Mouse (Mus musculus): ENCODE data around the gene Rnf185. TPM values are rescaled to one million over a fixed set of nuclear protein-coding genes. Genes with fewer than 3 reads are reported as not detected.

Gene Rnf185
- total RNA-seq, 4 experiments from 2014 or later: 26.4 to 31.9 (median 30.0) TPM

DNA sequence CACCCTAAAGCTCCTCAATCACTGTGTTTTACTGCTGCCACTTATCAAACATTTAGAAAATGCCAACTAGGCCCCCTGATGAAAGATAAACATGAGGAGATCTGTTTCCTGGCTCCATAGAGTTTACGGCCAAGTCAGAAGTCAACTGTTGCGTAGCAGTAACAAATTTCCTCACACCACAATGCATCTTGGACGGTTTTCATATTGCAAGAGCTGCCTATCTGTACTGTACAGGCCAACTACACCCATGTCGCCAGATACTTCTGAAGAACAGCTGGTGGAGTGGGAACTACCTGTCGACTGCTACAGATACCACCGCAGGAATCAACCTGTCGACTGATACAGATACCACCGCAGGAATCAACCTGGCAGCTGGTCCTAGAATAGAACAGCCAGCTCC, 7.3 kb downstream of the Rnf185 start:
- DNase-seq (ENCODE audit: low spot score in 2 of 2): no peak

DNA sequence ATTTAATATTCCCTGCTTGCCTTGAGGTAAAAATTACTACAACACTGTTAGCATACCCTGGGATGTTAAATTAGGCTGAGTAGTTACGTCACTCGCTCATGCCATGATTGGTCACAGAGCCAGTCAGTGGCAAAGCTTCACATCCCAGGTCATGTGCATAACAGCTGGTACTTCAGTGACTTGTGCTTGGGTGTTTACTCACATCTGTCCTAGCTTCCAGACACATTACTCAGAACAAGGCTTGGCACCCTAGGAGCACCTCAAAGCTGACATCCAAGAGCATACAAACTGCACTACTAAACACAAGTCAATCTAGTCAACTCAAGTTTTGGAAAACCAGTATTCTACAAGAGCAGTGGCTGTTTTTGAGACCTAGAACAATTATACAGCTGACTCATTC, 9.1 kb downstream of the Rnf185 start:
- no peak for DNase-seq (ENCODE audit: low spot score in 2 of 2)

GRCm38 (mm10) chr11:3442677-3443076, 9.5 kb downstream of the Rnf185 start:
- no peak for DNase-seq (ENCODE audit: low spot score in 2 of 2)

DNA sequence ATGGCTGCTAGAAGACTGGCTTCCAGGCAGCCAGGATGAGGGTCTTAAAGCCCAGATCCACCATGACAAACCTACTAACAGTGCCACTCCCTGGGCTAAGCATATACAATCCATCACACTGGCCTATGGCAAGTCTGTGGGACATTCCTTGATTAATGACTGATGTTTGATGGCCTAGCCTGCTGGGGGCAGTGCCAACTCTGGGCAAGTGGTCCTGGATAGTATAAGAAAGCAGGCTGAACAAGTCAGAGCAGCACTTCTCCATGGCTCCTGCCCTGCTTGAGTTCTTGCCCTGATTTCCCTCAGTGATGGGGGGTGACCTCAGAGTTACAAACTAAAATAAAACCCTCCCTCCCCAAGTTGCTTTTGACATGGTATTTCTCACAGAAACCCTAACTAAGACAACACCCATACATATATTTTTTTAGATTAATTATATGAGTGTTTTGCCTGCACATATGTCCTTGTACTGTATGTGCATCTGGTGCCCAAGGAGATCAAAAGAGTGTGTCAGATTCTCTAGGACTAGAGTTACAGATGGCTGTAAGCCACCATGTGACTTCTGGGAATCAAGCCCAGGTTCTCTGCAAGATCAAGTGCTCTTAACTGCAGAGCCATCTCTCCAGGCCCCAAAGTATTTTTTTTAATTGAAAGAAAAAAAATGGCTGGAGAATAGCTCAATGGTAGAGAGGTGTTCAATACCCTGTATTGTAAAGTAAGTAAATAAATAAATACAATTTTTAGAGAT, 10.3 kb downstream of the Rnf185 start:
- DNase-seq (ENCODE audit: low spot score in 2 of 2): no peak

GRCm38 (mm10) chr11:3437621-3438020, 14.5 kb downstream of the Rnf185 start:
- no peak for DNase-seq (ENCODE audit: low spot score in 2 of 2)

DNA sequence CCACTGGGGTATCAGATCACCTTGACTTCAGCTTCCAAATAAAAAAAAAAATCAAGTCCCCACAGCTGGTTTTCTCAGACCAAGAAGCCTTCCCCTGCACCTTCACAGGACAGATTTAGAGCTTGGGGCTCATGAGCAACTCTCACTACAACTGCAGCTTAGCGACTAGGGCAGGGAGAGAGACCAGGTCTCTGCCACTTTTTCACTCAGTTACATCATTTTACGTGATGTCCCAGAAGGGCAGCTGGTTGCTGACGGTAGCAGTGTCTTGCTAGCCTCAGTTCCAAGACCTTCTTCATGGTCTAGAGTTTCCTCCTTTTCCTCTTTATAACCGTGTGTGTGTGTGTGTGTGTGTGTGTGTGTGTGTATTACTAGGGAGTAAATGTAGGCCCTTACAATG, 18.4 kb downstream of the Rnf185 start:
- DNase-seq (ENCODE audit: low spot score in 2 of 2): no peak

DNA sequence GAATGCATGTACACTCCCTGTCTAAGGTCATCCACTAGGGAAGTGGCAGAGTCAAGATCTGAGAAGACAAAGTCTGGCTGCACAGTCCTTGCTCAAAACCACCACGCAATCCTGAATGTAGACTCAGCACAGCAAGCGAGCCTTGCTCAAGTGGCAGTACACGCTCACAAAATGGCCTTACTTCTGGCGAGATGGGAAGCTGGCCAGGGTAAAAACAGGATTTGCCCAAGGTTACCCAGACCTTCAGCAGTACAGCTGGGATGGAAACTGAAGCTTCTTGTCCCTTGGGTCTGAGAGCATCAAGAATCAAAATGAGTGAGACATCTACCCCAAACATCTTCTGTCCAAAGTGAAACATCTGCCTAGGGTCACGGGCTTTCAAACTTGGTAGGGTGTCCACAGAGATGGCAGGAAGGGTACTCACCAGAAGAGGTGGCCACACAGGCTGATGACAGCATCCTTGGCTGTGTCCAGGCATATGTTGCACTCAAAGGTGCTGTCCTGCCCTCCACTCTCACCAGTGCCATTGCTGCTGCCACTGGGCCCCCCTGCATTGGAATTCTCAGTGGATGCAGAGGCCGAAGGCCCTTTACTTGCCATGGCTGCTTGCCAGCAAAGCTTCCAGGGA, 20.1 kb downstream of the Rnf185 start:
- DNase-seq (ENCODE audit: low spot score in 2 of 2): no peak

DNA sequence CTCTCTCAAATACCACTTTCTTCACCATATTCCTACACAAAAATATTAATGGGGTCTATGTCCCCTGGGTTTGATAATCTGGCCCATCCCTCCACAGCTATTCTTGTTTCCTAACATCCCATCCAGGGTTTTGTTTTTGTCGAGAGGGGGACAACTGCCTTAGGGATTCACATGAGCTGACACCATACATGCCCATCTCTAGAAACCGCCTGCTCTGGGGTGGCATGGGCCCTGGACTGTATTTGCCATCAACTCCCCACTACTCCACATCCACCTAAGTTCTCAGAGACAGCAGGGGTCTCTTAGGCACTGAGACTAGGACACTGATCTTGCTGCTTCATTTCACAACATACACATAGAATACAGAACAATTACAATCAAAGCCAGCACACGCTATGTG, 20.6 kb downstream of the Rnf185 start:
- DNase-seq (ENCODE audit: low spot score in 2 of 2): no peak

- DNase-seq (ENCODE audit: low spot score in 2 of 2): no peak
Measured at GRCm38 (mm10) chr11:3428632-3429031, 23.5 kb downstream of the Rnf185 start.

- DNase-seq (ENCODE audit: low spot score in 2 of 2): no peak
Measured at GRCm38 (mm10) chr11:3427697-3428230, 24.4 kb downstream of the Rnf185 start.

DNA sequence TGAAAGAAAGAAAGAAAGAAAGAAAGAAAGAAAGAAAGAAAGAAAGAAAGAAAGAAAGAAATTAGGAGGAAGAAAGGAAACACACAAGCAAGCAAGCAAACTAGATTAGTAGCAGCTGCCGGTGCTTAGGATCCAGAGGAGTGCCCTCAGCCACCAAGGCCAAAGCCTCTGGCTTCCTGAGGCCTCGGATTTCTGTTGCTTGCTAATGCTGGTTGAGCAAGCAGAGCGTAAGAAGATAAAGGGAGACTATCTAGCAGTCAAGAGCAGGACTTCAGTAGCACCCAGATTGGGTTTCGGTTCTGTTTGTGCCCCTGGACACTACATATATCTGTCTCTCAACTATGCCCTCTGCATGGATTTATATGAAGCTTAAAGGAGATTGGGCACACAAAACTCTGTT, 29.9 kb downstream of the Rnf185 start:
- DNase-seq (ENCODE audit: low spot score in 2 of 2): no peak

GRCm38 (mm10) chr11:3418741-3419140, 33.4 kb downstream of the Rnf185 start:
- no peak for DNase-seq (ENCODE audit: low spot score in 2 of 2)

- no peak for DNase-seq (ENCODE audit: low spot score in 2 of 2)
Measured at GRCm38 (mm10) chr11:3417795-3418194, 34.4 kb downstream of the Rnf185 start.

DNA sequence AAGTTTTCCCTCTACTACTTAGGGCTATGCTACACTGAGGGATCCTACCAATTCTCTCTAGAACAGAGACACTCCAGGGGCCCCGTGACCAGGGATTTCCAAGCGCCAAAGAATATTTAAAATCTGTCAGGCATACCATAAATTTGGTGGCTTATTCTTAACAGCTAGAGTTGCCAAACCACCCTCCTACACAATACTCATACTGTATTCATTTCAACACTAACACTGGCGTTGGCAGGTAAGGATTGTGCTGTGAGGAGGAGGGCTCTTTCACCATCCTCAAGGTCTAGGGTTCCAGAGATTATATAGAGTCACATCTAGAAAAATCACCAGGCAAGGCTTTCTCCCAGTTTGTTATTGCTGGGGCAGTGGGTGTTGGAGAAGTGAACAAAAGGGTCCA, 35.8 kb downstream of the Rnf185 start:
- DNase-seq (ENCODE audit: low spot score in 2 of 2): no peak

- no peak for DNase-seq (ENCODE audit: low spot score in 2 of 2)
Measured at GRCm38 (mm10) chr11:3412111-3412510, 40.1 kb downstream of the Rnf185 start.

DNA sequence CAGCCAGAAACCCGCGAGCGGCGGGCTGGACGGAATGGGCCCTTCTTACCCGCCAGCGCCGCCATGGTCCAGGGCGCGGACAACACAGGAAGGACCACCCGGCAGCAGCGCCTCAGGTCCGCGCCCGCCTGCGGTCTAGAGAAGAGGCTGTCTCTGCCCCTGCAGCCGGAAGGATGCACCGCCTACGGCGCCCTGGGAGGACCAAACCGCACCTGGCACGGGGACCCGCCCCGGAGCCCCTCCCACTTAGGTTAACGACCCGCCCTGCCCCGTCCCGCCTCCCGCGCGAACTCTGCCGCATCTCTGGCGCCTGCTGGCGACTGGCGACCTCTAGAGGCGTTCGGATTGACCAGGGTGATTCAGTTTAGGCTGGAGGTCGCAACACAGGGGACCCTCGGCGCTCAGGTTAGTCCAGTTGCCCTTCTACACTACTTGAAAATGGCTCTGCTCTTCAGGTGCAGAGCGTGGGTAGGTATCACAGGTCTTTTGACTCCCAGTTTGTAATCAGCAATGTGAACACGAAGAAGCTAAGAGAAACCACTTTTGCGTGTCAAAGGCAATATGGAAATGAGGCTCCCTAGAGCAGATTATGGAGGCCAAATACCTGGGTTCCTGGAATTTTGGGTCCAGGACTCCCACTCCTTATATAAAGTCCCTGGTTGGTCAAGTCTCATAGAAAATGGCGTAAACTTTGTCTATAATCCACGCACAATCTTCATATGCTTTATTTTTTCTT, 43.0 kb downstream of the Rnf185 start, which contains the start of gene Limk2:
Limk2 (minus strand) TSS at position 193 of the 736 bp plus-strand sequence.
- peak; percentile 75 to 83 for DNase-seq (ENCODE audit: low spot score in 2 of 2)

- no peak for DNase-seq (ENCODE audit: low spot score in 2 of 2)
Measured at GRCm38 (mm10) chr11:3408131-3408996, 43.8 kb downstream of the Rnf185 start.

- no peak for DNase-seq (ENCODE audit: low spot score in 2 of 2)
Measured at GRCm38 (mm10) chr11:3404287-3405047, 47.7 kb downstream of the Rnf185 start.

- DNase-seq (ENCODE audit: low spot score in 2 of 2): no peak
Measured at GRCm38 (mm10) chr11:3403024-3403423, 49.1 kb downstream of the Rnf185 start.

- no peak for DNase-seq (ENCODE audit: low spot score in 2 of 2)
Measured at GRCm38 (mm10) chr11:3398318-3398717, 53.8 kb downstream of the Rnf185 start.

All from layer of hippocampus, adult 8-10 months (tissue).